Mouse (Mus musculus): ENCODE measurements at regions not wholly inside any gene's neighbourhood (a gene's known extent, or its start where the extent isn't known, plus 50 kb on each side); places are given as distances from the start of the nearest gene placed in this dataset.

DNA sequence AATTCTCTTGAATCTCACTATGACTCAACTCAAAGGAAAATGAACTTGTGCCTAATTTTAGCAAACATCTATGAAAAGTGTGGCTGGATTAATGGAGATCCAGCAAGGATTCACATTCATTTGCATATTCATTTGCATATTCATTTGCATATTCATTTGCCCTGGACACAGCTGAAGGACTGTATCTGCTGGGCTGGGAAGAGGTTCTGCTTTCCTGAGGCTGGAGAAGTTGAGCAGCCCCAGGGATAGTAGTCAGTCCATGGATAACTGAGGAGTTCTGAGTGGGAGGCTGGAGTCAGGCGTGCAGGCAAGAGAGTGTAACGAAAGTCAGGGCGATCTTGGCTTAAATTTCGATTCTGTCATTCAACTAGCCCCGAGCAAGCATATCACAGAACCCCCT lies 164.3 kb upstream of the Tmpo start:
- ATAC-seq (ENCODE audit: extremely low read depth, insufficient number of reproducible peaks, low FRiP score, poor library complexity, severe bottlenecking): no peak

DNA sequence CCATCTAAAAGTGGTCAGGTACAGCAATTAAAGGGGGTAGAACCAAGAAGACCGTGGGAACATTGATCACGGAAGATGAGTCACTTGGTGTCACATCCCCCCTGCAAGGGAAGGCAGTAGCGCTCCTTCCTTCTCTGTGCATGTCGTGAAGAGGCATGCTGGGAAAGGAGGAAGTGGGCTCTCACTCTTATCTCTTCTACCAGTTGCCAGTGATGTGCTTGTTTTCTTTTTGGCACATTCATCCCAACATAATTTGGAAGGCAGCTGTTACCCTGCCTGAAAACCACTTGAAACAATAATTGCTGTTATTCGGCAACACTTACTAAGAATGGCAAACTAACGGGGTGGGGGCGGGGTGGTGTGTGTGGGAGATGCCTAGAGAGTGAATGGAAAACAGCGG lies 161.0 kb upstream of the Tmpo start:
- ATAC-seq (ENCODE audit: extremely low read depth, insufficient number of reproducible peaks, low FRiP score, poor library complexity, severe bottlenecking): no peak

DNA sequence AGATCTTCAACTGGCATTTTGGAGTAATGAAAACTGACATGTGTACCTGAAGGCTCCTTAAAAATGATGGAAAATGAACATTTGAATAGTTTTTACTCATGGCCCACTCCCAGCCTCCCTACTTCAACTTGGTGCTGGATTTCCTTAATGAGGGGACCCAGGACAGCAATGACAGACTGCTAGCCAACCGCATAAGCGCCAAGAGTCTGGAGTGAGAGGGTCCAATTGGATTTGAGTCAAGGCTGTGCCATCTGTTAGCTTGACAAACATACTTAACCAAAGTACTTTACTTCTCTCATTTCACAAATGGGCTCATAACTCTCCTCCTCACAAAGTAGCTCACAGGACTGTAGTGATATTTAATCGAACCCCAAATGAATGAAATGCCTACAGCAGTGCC lies 158.2 kb upstream of the Tmpo start:
- ATAC-seq (ENCODE audit: extremely low read depth, insufficient number of reproducible peaks, low FRiP score, poor library complexity, severe bottlenecking): no peak

DNA sequence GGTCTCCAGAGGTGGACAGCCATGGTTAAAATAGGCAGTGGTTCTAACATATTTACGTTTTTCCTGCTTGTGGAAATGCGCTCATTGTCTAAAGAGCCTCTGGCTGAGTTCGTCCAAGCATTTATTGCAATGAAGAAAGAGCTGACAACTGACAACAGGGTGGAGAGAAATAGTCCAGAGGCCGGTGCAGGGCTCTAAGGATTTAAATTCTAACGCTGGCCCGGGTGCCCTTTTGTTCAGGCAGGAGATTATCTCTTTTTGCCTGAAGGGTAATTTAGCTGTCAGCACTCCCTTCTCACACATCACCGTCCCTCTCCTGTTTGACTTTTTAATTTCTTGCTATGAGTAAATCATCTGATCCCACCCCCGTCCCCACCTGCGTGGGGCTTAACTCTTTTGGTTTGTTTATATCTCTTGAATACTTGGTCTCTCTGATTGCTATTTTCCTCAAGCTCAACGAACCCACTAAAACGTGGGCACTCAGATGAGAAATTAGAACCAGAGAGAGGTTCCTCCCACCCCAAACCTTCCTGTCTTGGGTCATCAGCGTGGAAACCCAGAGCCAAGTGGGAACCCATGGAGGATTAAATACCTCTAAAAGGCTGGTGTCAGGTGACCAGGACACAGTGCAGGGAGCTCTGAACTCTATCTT lies 145.7 kb upstream of the Tmpo start:
- ATAC-seq (ENCODE audit: extremely low read depth, insufficient number of reproducible peaks, low FRiP score, poor library complexity, severe bottlenecking): no peak

DNA sequence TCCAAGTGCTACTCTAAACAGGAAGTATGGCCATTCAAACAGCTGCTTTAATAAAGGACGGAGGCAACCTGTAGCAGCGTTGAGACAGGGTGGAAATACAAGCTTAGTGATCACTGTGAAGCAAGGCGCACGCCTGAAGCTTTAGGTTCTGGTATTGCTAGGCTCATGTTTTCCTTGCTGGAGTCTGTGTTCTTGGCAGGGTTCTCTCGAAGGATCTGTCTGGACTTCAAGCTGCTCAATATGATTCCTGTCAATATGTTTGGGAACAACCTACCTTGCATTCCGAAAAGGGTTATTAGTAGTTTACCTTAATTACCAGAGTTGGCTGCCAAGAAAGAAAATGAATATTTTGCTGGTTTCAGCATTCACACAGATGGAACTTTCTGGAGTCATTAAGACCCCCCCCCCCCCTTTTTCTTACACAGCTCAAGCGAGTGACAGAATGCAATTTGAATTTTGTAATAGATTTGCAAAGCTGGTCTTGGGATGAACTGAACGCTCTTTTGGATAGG lies 145.1 kb upstream of the Tmpo start:
- no peak for ATAC-seq (ENCODE audit: extremely low read depth, insufficient number of reproducible peaks, low FRiP score, poor library complexity, severe bottlenecking)

DNA sequence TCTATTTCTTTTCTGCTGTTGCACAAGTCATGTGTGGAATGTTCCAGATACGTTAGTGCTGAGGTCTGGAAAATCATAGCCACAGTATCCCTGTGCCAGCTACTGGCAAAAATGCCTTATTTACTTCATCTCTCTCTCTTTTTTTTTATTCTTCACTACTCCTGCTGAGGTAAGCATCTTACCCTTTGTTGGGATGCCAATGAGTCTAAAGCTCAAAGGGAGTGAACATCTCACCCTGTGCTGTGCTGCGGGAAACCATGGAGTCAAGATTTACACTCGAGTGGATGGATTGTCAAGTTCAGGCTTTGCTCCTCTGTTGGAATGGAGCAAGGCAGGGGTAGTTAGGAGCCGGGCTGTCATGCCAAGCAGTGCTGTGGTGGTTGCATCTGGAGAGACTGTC lies 140.1 kb upstream of the Tmpo start:
- ATAC-seq (ENCODE audit: extremely low read depth, insufficient number of reproducible peaks, low FRiP score, poor library complexity, severe bottlenecking): no peak

DNA sequence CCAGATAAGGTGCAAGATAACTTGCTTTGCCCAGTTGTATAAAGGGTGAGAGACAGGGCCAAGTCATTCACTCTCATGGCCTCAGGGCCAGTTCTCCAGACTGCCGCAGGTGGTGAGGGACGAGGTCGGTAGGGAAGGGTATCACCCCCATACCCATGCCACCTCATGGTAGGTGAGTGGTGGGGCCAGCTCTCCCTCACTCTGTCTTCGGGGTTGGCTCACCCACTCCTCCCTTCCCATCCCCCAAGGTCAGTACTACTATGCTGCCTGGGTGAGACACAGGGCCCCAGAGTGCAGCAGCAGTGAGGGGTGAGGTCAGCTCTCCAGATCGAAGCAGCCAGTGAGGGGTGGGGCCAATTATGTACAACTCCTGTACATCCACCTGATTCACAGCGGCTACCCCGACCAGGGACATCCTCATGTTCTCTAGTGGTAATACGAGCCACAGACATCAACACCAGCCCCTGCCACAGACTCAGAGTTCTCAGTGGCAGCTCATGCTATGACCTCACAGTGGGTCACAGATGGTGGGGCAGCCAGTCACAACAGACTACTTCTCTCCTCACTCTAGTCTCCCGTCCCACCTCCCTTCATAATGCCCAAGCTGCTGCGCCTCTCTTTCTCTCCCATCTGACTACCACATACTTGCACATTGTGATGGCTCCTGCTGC lies 138.5 kb upstream of the Tmpo start:
- no peak for ATAC-seq (ENCODE audit: extremely low read depth, insufficient number of reproducible peaks, low FRiP score, poor library complexity, severe bottlenecking)

DNA sequence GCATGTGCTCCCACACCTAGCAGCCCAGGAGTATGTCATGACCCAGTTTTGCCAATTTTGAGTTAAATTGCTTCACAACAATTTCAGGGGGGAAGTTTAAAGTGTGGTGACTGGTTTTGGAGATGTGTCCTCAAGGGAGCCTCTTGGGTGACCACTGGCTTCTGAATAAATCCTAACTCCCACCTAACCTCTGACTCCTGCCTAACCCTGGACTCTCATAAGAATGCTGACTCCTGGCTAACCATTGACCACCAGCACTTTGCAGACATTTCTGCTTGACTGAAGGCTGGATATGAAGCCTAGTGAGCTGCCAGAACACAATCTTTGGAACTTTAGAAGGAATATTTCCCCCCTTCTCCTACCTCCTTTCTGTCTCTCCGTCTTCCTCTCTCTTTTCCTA lies 133.3 kb upstream of the Tmpo start:
- ATAC-seq (ENCODE audit: extremely low read depth, insufficient number of reproducible peaks, low FRiP score, poor library complexity, severe bottlenecking): no peak

DNA sequence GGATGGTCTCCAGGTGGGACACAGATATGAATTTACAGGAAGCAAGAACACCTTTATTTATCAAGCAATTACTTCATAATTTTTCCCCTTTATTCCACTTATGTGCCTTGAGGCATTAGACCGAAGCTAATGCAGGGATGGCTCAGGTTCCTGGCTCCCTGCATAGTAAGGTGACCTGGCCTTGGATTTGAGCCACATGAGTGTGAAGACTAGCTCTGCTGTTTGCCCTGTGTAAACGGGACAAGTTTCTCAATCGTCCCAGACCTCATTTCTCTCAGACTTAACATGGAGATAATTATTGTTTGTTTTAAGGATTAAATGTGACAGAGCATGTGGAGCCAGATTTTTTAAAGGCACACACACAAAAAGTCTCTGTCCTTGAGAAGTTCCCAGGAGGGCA lies 132.2 kb upstream of the Tmpo start:
- ATAC-seq (ENCODE audit: extremely low read depth, insufficient number of reproducible peaks, low FRiP score, poor library complexity, severe bottlenecking): no peak

DNA sequence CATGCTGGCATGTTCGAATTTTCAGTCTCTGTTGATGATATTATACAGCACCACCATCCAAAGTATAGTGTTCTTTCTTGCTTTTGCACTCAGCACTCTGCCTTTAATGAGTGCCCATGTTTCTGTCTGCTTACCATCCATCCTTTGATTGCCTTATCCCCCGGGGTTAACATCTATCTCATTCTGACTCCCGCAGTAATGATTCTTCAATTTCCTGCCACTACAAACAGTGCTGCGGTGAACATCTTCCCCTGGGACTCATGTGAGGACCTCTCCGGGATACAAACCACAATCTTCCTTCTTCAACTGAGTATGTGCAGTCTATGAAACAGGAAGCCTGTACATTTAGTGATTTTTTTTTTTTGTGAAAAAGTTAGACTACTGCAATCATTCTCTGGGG lies 131.8 kb upstream of the Tmpo start:
- ATAC-seq (ENCODE audit: extremely low read depth, insufficient number of reproducible peaks, low FRiP score, poor library complexity, severe bottlenecking): no peak

DNA sequence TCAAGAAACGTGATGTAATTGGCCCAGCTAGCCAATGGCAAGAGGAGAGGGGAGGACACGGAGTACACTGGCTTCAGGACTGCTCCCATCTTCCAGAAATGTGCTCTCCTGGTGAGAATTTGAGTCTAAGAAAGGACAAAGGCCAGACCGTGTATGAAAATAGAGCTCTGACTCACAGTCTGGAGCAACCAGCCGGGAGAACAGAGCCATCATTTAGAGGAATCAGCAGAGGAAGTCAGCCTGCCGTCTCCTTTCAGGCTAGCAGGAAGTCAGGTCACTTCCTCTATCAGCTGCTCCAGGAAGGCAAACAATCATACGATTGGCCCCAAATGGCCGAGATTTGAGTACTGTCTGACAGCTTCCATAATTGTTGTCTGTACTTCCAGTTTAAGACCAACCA lies 119.0 kb upstream of the Tmpo start:
- 0 out of 2 replicates have a peak, but pooled peaks have one; percentile 23 for ATAC-seq (ENCODE audit: extremely low read depth, insufficient number of reproducible peaks, low FRiP score, poor library complexity, severe bottlenecking)

DNA sequence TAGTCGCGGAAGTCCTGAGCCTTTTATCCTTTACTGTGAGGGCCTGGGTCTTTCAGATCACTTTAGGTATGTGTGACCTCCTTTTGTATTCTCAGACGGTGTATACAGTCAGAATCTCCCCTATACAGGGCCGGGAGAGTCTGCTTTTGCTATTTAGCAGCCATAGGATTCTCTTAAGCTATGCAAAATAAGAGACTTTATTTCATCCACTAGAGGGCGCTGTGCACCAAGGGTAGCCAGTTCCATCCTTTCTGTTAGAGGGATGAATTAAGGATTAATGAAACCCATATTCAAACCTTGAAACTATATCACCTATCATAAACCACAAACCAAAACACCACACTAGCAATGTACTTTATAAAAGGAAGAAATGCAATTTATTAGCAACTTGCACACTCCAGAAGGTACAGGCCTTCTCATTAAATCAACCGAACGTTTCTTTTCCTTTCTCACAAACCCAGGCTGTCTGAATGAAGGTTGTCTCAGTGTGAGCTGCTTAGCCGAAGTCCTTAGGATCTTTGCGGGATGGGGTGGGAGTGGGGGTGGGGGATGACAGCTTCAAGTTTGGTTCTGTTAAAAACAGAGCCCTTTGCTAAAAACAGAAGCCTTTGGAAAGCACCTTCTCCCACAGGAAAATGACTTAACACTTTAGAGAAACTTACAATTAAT lies 116.8 kb upstream of the Tmpo start:
- no peak for ATAC-seq (ENCODE audit: extremely low read depth, insufficient number of reproducible peaks, low FRiP score, poor library complexity, severe bottlenecking)

DNA sequence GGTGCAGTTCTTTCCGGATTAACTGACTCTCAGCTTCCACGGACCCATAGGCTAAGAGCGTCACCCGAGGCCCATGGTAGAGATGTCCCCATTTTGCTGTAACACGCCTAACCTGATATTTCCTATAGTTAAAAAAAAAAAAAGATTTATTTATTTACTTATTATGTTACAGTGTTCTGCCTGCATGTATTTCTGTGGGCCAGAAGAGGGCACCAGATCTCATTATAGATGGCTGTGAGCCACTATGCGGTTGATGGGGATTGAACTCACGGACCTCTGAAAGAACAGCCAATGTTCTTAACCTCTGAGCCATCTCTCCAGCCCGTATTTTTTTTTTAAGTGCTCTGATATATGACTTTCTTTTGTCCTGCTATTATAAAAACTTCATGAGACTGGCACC lies 114.2 kb upstream of the Tmpo start:
- no peak for ATAC-seq (ENCODE audit: extremely low read depth, insufficient number of reproducible peaks, low FRiP score, poor library complexity, severe bottlenecking)

DNA sequence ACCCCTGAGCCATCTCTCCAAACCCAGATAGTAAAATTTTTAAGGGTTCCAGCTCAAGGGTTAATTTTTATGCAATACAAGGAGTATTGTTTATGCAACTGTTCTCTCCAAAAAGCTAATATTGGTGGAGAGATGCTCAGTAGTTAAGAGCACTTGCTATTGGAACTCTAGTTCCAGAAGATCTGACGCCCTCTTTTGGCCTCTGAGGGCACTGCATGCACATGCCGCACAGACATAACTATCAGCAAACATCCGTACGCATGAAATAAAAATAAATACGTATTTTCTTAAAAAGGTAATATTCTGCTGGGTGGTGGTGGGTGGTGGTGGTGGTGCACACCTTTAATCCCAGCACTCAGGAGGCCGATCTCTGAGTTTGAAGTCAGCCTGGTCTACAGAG lies 112.1 kb upstream of the Tmpo start:
- no peak for ATAC-seq (ENCODE audit: extremely low read depth, insufficient number of reproducible peaks, low FRiP score, poor library complexity, severe bottlenecking)

DNA sequence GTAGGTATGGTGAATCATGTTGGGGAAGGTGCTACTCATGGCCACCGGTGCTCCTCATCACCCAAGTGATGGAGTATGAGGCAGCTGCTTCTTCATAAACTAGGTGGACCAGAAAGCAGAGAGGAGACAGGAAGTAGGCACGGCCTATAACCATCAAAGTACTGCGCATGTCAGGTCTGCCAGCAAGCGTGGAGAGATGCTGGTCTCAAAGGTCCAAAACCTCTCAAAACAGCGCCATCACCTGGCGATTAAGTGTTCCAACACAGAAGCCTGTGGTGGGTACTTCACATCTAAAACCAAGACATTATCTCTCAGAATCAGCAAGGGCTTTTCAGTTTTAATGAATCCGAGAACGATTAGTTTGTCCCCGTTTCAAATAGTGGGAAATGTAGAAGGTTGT lies 103.1 kb upstream of the Tmpo start:
- ATAC-seq (ENCODE audit: extremely low read depth, insufficient number of reproducible peaks, low FRiP score, poor library complexity, severe bottlenecking): no peak

DNA sequence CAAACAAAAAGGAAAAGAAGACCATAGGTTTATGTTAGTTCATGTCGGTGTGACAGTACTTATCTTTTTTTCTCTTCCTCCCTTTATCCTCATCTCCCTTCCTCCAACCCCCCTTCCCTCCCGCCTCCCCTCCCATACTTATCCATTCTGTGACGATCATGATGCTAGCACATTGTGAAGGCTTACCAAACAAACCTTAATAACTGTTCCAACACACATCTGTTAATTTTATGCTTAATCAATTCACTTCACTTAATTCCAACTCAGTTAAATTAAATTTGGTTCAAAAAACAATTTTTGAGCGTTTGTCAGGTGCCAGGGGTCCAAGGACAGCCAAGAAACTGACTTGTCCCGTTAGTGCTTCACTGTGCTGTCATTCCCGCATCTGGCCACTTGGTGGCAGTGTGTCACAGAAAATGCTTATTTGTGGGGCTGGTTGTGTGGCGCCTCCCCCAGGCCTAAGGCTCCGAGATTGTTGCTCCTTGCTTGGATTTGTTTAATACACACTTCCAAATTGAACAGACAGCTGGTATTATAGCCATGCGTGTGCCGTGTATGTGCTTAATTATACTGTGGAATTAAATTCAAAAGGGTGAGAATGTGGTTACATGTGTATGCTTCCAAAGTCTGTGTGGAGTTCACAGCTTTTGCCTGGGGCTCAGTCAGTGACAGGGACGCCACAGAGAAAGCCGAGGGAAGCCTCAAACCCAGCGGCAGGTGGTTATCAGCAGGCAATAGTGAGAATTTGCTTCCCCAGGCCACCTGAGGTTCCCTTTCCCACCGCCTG lies 90.0 kb upstream of the Tmpo start:
- peak; percentile 82 for ATAC-seq (ENCODE audit: extremely low read depth, insufficient number of reproducible peaks, low FRiP score, poor library complexity, severe bottlenecking)

DNA sequence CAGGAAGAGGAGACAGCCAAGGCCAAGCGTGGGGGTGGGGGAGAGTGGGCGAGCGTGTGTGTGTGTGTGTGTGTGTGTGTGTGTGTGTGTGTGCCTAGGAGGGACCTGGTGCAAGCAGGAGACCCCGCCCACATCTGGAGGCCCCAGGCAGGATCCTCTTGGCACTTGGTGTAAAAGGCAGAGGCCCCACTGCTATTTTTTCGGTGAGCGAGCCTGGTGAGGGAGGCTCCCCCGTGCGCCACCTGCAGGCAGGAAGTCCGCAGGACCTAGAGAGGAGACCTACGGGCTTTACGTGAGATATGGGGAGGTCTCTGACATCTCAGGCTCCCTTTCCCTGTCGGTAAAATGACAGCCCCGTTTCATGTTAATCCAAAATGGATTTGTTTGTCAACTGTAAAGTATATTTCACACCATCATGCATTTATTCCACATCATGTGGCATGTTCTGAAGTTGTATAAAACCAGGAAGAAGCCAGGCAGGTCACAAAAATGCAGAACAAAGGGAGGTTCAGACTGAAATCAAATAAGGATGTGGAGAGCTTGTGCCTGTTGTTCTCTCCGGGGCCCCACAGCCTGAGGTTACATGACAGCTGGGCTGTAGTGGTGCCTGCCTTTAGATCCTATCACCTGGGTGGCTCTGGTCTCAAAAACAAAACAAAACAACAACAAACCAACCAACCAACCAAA lies 89.3 kb upstream of the Tmpo start:
- peak; percentile 91 for ATAC-seq (ENCODE audit: extremely low read depth, insufficient number of reproducible peaks, low FRiP score, poor library complexity, severe bottlenecking)

DNA sequence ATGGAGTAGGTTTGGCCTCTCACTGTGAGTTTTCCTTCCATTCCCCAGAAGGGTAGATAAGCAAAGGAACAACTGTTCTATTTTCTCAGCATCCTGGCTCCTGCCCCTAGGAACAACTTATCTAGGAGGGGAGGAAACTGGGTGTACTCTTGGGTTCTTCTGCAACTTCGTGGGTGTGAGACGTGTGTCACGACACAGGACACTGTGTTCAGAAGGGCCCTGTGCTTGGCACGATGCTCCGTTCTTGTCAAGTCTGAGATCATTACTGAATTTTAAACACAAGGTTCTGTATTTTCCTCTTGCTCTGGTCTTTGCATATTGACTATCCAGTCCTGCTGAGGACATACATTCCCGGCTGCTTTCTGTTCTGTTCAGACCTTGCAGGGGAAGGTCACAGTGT lies 86.8 kb upstream of the Tmpo start:
- no peak for ATAC-seq (ENCODE audit: extremely low read depth, insufficient number of reproducible peaks, low FRiP score, poor library complexity, severe bottlenecking)

DNA sequence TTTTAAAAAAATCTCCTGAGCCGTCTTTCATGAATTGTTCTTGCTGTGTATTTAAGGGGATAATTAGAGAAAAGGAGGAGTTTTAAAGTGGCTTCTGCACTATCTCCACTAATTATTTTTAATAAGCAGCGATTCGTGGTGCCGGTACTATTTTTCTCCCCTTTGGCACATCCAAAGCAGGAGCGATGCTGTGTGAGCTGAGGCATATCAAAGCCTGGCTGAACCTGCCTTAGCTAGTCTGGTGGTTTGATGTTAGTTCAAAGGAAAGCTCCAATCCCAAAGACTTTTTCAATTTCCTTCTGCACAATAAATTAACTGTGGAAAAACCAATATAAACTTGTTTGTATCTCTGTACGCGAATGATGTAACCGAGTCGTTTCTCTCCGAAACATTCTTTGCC lies 79.3 kb upstream of the Tmpo start:
- ATAC-seq (ENCODE audit: extremely low read depth, insufficient number of reproducible peaks, low FRiP score, poor library complexity, severe bottlenecking): no peak
